Mouse (Mus musculus): Measurements from ENCODE around the gene Ptgir. TPM values are rescaled to one million over a fixed set of nuclear protein-coding genes. Genes with fewer than 3 reads are reported as not detected.

The Ptgir gene
- polyA plus RNA-seq, 1 experiment from 2014 or later = 0.83 TPM

Other genes starting within 250 kb of the Ptgir start
- gene Ceacam15, start 230.8 kb upstream of the Ptgir start, polyA plus RNA-seq (2015; fragmentation: Nextera tagmentation; extraction: Ambion mirVana) = not detected in 2 replicates
- gene Ceacam9, start 184.6 kb upstream of the Ptgir start, polyA plus RNA-seq (2015; fragmentation: Nextera tagmentation; extraction: Ambion mirVana) = not detected in 2 replicates
- 381 and 383 TPM in 2 replicates for gene Ap2s1, start 168.1 kb upstream of the Ptgir start, polyA plus RNA-seq (2015; fragmentation: Nextera tagmentation; extraction: Ambion mirVana)
- gene Slc1a5, start 125.2 kb upstream of the Ptgir start, polyA plus RNA-seq (2015; fragmentation: Nextera tagmentation; extraction: Ambion mirVana) = 8.6 and 8.7 TPM in 2 replicates
- gene Strn4, start 90.6 kb upstream of the Ptgir start, polyA plus RNA-seq (2015; fragmentation: Nextera tagmentation; extraction: Ambion mirVana) = 159 and 172 TPM in 2 replicates
- 43.6 and 45.3 TPM in 2 replicates for gene Fkrp, start 89.8 kb upstream of the Ptgir start, polyA plus RNA-seq (2015; fragmentation: Nextera tagmentation; extraction: Ambion mirVana)
- 6.6 and 7.3 TPM in 2 replicates for gene Prkd2, start 63.6 kb upstream of the Ptgir start, polyA plus RNA-seq (2015; fragmentation: Nextera tagmentation; extraction: Ambion mirVana)
- gene Dact3, start 31.2 kb upstream of the Ptgir start, polyA plus RNA-seq (2015; fragmentation: Nextera tagmentation; extraction: Ambion mirVana) = 2.8 and 2.9 TPM in 2 replicates
- gene Gng8, start 14.7 kb upstream of the Ptgir start, polyA plus RNA-seq (2015; fragmentation: Nextera tagmentation; extraction: Ambion mirVana) = 6.1 and 8.2 TPM in 2 replicates
- 307 and 317 TPM in 2 replicates for gene Calm3, start 17.6 kb downstream of the Ptgir start, polyA plus RNA-seq (2015; fragmentation: Nextera tagmentation; extraction: Ambion mirVana)
- 110 and 117 TPM in 2 replicates for gene Pnmal2, start 38.2 kb downstream of the Ptgir start, polyA plus RNA-seq (2015; fragmentation: Nextera tagmentation; extraction: Ambion mirVana)
- 42.0 and 44.5 TPM in 2 replicates for gene Pnmal1, start 53.2 kb downstream of the Ptgir start, polyA plus RNA-seq (2015; fragmentation: Nextera tagmentation; extraction: Ambion mirVana)
- gene Gm42372, start 76.6 kb downstream of the Ptgir start, polyA plus RNA-seq (2015; fragmentation: Nextera tagmentation; extraction: Ambion mirVana) = 3.7 and 4.4 TPM in 2 replicates
- gene Ccdc8, start 86.2 kb downstream of the Ptgir start, polyA plus RNA-seq (2015; fragmentation: Nextera tagmentation; extraction: Ambion mirVana) = 5.5 and 5.9 TPM in 2 replicates
- 109 and 115 TPM in 2 replicates for gene Ppp5c, start 121.4 kb downstream of the Ptgir start, polyA plus RNA-seq (2015; fragmentation: Nextera tagmentation; extraction: Ambion mirVana)
- 2.8 and 2.9 TPM in 2 replicates for gene Hif3a, start 155.9 kb downstream of the Ptgir start, polyA plus RNA-seq (2015; fragmentation: Nextera tagmentation; extraction: Ambion mirVana)
- 1.5 and 1.6 TPM in 2 replicates for gene Psg16, start 167.6 kb downstream of the Ptgir start, polyA plus RNA-seq (2015; fragmentation: Nextera tagmentation; extraction: Ambion mirVana)
- gene Ceacam3, start 243.8 kb downstream of the Ptgir start, polyA plus RNA-seq (2015; fragmentation: Nextera tagmentation; extraction: Ambion mirVana) = not detected in 2 replicates

All from hindbrain, embryonic 13.5 days (tissue).